Mouse (Mus musculus): ENCODE results near the gene Cfap61.

Cfap61 gene

GRCm38 (mm10) chr2:145950239-145950638 is 15.7 kb downstream of the Cfap61 start:
- no peak for DNase-seq

- no peak for DNase-seq
Measured at GRCm38 (mm10) chr2:145952726-145953125, 18.1 kb downstream of the Cfap61 start.

- DNase-seq, result no peak
Measured at GRCm38 (mm10) chr2:145955844-145956243, 21.3 kb downstream of the Cfap61 start.

- DNase-seq, result no peak
Measured at GRCm38 (mm10) chr2:145956318-145956717, 21.7 kb downstream of the Cfap61 start.

GRCm38 (mm10) chr2:145957450-145957849 is 22.9 kb downstream of the Cfap61 start:
- no peak for DNase-seq

GRCm38 (mm10) chr2:145958097-145958496 is 23.5 kb downstream of the Cfap61 start:
- no peak for DNase-seq

GRCm38 (mm10) chr2:145958551-145958950 is 24.0 kb downstream of the Cfap61 start:
- DNase-seq, result no peak

- DNase-seq, result no peak
Measured at GRCm38 (mm10) chr2:145961861-145962260, 27.3 kb downstream of the Cfap61 start.

- no peak for DNase-seq
Measured at GRCm38 (mm10) chr2:145970751-145971150, 36.2 kb downstream of the Cfap61 start.

- DNase-seq, result no peak
Measured at GRCm38 (mm10) chr2:145971237-145972010, 36.8 kb downstream of the Cfap61 start.

- DNase-seq, result no peak
Measured at GRCm38 (mm10) chr2:145972571-145972970, 38.0 kb downstream of the Cfap61 start.

- DNase-seq, result no peak
Measured at GRCm38 (mm10) chr2:145979616-145980015, 45.0 kb downstream of the Cfap61 start.

- DNase-seq, result no peak
Measured at GRCm38 (mm10) chr2:145980881-145981280, 46.3 kb downstream of the Cfap61 start.

GRCm38 (mm10) chr2:145981699-145982112 is 47.1 kb downstream of the Cfap61 start:
- no peak for DNase-seq

GRCm38 (mm10) chr2:145982317-145983045 is 47.9 kb downstream of the Cfap61 start:
- no peak for DNase-seq

GRCm38 (mm10) chr2:145987757-145988156 is 53.2 kb downstream of the Cfap61 start:
- DNase-seq, result no peak

- no peak for DNase-seq
Measured at GRCm38 (mm10) chr2:145990446-145990845, 55.9 kb downstream of the Cfap61 start.

GRCm38 (mm10) chr2:145996472-145996871 is 61.9 kb downstream of the Cfap61 start:
- DNase-seq, result no peak

- no peak for DNase-seq
Measured at GRCm38 (mm10) chr2:145997956-145998525, 63.5 kb downstream of the Cfap61 start.

GRCm38 (mm10) chr2:146008801-146009200 is 74.2 kb downstream of the Cfap61 start:
- DNase-seq, result no peak

GRCm38 (mm10) chr2:146009596-146010349 is 75.2 kb downstream of the Cfap61 start:
- DNase-seq, result no peak

GRCm38 (mm10) chr2:146010816-146011215 is 76.2 kb downstream of the Cfap61 start:
- DNase-seq, result no peak

Measured in kidney, adult 11 months (tissue).